Mouse (Mus musculus): Measurements from ENCODE around the gene Ano9. TPM values are rescaled to one million over a fixed set of nuclear protein-coding genes. Genes with fewer than 3 reads are reported as not detected.

The Ano9 gene
- polyA plus RNA-seq, 1 experiment from 2014 or later: 17.9 TPM

DNA sequence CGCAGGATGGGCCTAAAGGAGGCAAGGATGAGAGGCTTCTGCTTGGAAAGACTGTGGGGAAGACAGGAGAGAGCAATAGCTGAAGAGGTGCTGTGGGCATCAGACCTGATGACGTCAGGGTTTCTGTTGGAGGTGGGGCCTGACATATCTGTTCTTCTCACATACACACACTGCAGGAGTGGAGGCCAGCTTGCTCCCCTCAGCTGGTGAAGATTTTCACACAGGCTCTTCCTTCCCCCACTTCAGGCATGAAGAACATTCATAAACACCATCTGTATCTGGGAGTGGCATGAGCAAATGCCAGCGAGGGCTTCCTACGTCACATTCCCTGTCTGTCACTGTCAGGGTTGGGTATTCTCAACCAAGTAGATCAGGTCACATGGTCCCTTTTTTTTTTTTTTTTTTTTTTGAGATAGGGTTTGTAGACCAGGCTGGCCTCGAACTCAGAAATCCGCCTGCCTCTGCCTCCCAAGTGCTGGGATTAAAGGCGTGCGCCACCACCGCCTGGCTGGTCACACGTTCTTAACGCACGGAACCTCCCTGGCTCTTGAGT is 28.5 kb upstream of the Ano9 start:
- Histone ChIP-seq H3K36me3 (ENCODE audit: control insufficient read depth, insufficient read depth, low read length) (no peaks in the 10 kb centered on the region), H3K27ac (replicated peaks) (no peak overlapping the region), H3K9me3 (ENCODE audit: control insufficient read depth, low read length) (no peaks in the 10 kb centered on the region), H3K4me1 (replicated peaks; ENCODE audit: control insufficient read depth, insufficient read depth) (no peaks in the 10 kb centered on the region), H3K9ac (ENCODE audit: low read length) (no peak overlapping the region), H3K27me3 (ENCODE audit: control insufficient read depth, insufficient read depth, low read length) (no peaks in the 10 kb centered on the region), H3K4me2 (replicated peaks; ENCODE audit: low read depth) (no peak overlapping the region), H3K4me3 (ENCODE audit: low read depth, low read length) (no peak overlapping the region)
- TF ChIP-seq CTCF (IDR thresholded peaks at IDR 0.05; ENCODE audit: low read depth) (no peak), EP300 (optimal IDR thresholded peaks at IDR 0.05) (no peak)
- 89% methylated on average over 12 of the region's 12 CpGs for WGBS
- no peak for ATAC-seq (ENCODE audit: low FRiP score, low TSS enrichment)
- no peak for DNase-seq (ENCODE audit: low spot score)

DNA sequence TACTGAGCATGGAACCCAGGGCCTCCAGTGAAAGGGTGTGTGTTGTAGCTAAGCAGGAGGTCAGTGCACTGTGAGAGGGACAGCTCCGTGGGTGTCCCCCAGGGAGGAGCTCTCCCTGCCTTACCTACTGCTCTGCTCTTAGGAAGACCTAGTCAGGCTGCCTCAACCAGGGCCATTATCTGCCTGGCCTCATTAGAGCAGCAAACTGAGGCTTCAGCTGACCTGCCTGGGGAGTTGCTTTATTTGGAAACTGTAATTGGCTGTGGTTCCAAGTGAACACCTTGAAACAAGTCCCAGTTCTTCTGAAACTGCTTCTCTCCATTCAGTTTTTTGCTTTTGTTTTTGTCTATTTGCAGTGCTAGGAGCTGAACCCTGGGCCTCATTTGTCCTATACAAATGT is 27.8 kb upstream of the Ano9 start:
- Histone ChIP-seq H3K27me3 (ENCODE audit: control insufficient read depth, insufficient read depth, low read length) (no peaks in the 10 kb centered on the region), H3K9ac (ENCODE audit: low read length) (no peak overlapping the region), H3K4me3 (ENCODE audit: low read depth, low read length) (no peak overlapping the region), H3K27ac (replicated peaks) (no peak overlapping the region), H3K4me2 (replicated peaks; ENCODE audit: low read depth) (no peak overlapping the region), H3K36me3 (ENCODE audit: control insufficient read depth, insufficient read depth, low read length) (no peaks in the 10 kb centered on the region), H3K4me1 (replicated peaks; ENCODE audit: control insufficient read depth, insufficient read depth) (no peaks in the 10 kb centered on the region), H3K9me3 (ENCODE audit: control insufficient read depth, low read length) (no peaks in the 10 kb centered on the region)
- TF ChIP-seq CTCF (IDR thresholded peaks at IDR 0.05; ENCODE audit: low read depth): no peak
- no peak for TF ChIP-seq EP300 (optimal IDR thresholded peaks at IDR 0.05)
- ATAC-seq (ENCODE audit: low FRiP score, low TSS enrichment) (no peak), DNase-seq (ENCODE audit: low spot score) (no peak)
- WGBS: 60% methylated on average over 1 of the region's 1 CpGs

DNA sequence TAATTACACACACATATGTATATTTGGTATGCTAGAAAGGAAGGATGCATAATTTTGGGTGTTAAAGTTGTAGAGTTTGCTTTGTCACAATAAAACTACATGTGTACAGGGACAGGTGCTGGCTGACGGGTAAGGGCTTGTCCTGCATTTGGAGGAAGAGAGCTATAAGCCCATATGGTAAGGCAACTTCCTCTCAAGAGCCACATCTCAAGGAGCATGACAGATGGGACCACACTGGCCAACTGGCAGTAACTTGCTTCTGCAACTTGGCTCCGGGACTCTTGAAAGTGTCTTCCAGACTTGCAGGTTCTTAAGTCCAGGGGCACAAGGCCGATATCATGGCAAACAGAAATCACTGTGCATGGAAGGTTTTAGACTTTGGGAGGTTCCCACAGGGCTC is 27.0 kb upstream of the Ano9 start:
- no peak overlapping the region for H3K27ac ChIP-seq (replicated peaks)
- no peaks in the 10 kb centered on the region for H3K9me3 ChIP-seq (ENCODE audit: control insufficient read depth, low read length)
- H3K27me3 ChIP-seq (ENCODE audit: control insufficient read depth, insufficient read depth, low read length): no peaks in the 10 kb centered on the region
- H3K4me1 ChIP-seq (replicated peaks; ENCODE audit: control insufficient read depth, insufficient read depth): no peaks in the 10 kb centered on the region
- no peak overlapping the region for H3K4me3 ChIP-seq (ENCODE audit: low read depth, low read length)
- TF ChIP-seq EP300 (optimal IDR thresholded peaks at IDR 0.05): no peak
- TF ChIP-seq CTCF (IDR thresholded peaks at IDR 0.05; ENCODE audit: low read depth): no peak
- no peak overlapping the region for H3K4me2 ChIP-seq (replicated peaks; ENCODE audit: low read depth)
- H3K9ac ChIP-seq (ENCODE audit: low read length): no peak overlapping the region
- ATAC-seq (ENCODE audit: low FRiP score, low TSS enrichment) (no peak), DNase-seq (ENCODE audit: low spot score) (no peak)
- 84% methylated on average over 3 of the region's 3 CpGs for WGBS
- no peaks in the 10 kb centered on the region for H3K36me3 ChIP-seq (ENCODE audit: control insufficient read depth, insufficient read depth, low read length)

DNA sequence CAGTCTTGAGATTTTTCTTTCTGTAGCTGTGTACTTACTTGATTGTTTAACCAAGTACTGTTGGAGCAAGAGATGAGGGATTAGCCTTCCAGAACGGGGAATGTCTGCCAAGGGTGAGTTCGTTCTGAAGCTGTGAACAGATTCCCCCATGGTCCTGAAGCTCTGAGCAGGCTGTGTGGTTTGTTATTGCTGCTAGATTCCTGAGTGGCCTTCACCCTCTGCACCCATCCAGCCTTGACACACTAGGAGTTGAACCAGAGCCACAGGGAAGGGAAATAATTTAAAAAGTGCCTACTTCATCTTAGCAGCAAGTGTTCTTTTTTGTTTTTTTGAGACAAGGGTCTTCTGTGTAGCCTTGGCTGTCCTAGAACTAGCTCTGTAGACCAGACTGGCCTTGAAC is 26.3 kb upstream of the Ano9 start:
- no peak overlapping the region for H3K27ac ChIP-seq (replicated peaks)
- H3K27me3 ChIP-seq (ENCODE audit: control insufficient read depth, insufficient read depth, low read length): no peaks in the 10 kb centered on the region
- peaks cover 3% of the 10 kb centered on the region; the same call in 1 of the 2 replicates for H3K36me3 ChIP-seq (ENCODE audit: control insufficient read depth, insufficient read depth, low read length)
- 44% methylated on average over 2 of the region's 2 CpGs for WGBS
- H3K4me3 ChIP-seq (ENCODE audit: low read depth, low read length): no peak overlapping the region
- no peaks in the 10 kb centered on the region for H3K4me1 ChIP-seq (replicated peaks; ENCODE audit: control insufficient read depth, insufficient read depth)
- DNase-seq (ENCODE audit: low spot score) (no peak), ATAC-seq (ENCODE audit: low FRiP score, low TSS enrichment) (no peak)
- no peak overlapping the region for H3K4me2 ChIP-seq (replicated peaks; ENCODE audit: low read depth)
- H3K9ac ChIP-seq (ENCODE audit: low read length): no peak overlapping the region
- TF ChIP-seq EP300 (optimal IDR thresholded peaks at IDR 0.05): no peak
- no peak for TF ChIP-seq CTCF (IDR thresholded peaks at IDR 0.05; ENCODE audit: low read depth)
- no peaks in the 10 kb centered on the region for H3K9me3 ChIP-seq (ENCODE audit: control insufficient read depth, low read length)

DNA sequence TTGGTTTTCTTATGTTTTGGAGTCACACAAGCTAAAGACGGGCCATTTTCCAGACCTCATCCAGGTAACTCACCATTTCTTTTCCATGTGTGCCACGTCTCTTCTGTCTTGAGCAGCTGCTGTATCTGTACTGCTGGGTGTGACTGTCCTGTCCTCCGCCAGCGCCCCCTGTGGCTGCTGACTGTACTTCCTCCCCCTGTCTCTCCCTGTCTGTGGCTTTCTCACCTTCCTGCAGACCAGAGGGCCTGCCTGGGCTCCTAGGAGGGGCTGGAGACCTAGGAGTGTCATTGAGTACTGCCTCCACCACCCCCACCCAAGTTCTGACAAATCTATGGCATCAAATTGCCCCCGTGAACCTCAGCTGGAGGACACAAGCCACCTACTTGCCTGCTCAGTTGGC is 25.5 kb upstream of the Ano9 start:
- Histone ChIP-seq H3K9ac (ENCODE audit: low read length) (no peak overlapping the region), H3K9me3 (ENCODE audit: control insufficient read depth, low read length) (no peaks in the 10 kb centered on the region), H3K36me3 (ENCODE audit: control insufficient read depth, insufficient read depth, low read length) (peaks cover 3% of the 10 kb centered on the region; the same call in 1 of the 2 replicates), H3K4me3 (ENCODE audit: low read depth, low read length) (no peak overlapping the region), H3K4me2 (replicated peaks; ENCODE audit: low read depth) (no peak overlapping the region), H3K27me3 (ENCODE audit: control insufficient read depth, insufficient read depth, low read length) (no peaks in the 10 kb centered on the region), H3K4me1 (replicated peaks; ENCODE audit: control insufficient read depth, insufficient read depth) (no peaks in the 10 kb centered on the region), H3K27ac (replicated peaks) (no peak overlapping the region)
- ATAC-seq (ENCODE audit: low FRiP score, low TSS enrichment) (peak; percentile 71; the same call in 1 of the 2 replicates), DNase-seq (ENCODE audit: low spot score) (peak; percentile 79)
- 55% methylated on average over 5 of the region's 5 CpGs for WGBS
- TF ChIP-seq CTCF (IDR thresholded peaks at IDR 0.05; ENCODE audit: low read depth) (peak; percentile 75), EP300 (optimal IDR thresholded peaks at IDR 0.05) (no peak)

DNA sequence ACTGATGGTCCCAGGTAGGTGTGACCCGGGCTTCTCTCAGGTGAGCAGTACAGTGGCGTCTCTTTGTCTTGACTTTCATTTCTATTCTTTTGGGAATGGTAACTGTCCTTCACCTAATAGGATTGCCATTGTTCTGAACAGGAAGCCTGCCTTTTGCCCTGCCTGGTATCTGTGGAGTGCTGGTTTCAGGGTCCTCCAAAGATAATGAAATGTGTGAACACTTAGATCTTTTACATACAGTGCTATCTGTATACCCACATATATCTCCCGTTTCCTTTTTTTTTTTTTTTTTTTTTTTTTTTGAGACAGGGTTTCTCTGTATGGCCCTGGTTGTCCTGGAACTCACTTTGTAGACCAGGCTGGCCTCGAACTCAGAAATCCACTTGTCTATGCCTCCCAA is 23.7 kb upstream of the Ano9 start:
- Histone ChIP-seq H3K9me3 (ENCODE audit: control insufficient read depth, low read length) (no peaks in the 10 kb centered on the region), H3K4me3 (ENCODE audit: low read depth, low read length) (no peak overlapping the region), H3K27ac (replicated peaks) (no peak overlapping the region), H3K9ac (ENCODE audit: low read length) (no peak overlapping the region), H3K4me1 (replicated peaks; ENCODE audit: control insufficient read depth, insufficient read depth) (no peaks in the 10 kb centered on the region), H3K36me3 (ENCODE audit: control insufficient read depth, insufficient read depth, low read length) (peaks cover 3% of the 10 kb centered on the region; the same call in 1 of the 2 replicates), H3K27me3 (ENCODE audit: control insufficient read depth, insufficient read depth, low read length) (no peaks in the 10 kb centered on the region), H3K4me2 (replicated peaks; ENCODE audit: low read depth) (no peak overlapping the region)
- TF ChIP-seq EP300 (optimal IDR thresholded peaks at IDR 0.05): no peak
- no peak for TF ChIP-seq CTCF (IDR thresholded peaks at IDR 0.05; ENCODE audit: low read depth)
- no peak for ATAC-seq (ENCODE audit: low FRiP score, low TSS enrichment)
- WGBS: 82% methylated on average over 4 of the region's 4 CpGs
- no peak for DNase-seq (ENCODE audit: low spot score)
